Mouse (Mus musculus): ENCODE data around the gene Frmd4a.

DNA sequence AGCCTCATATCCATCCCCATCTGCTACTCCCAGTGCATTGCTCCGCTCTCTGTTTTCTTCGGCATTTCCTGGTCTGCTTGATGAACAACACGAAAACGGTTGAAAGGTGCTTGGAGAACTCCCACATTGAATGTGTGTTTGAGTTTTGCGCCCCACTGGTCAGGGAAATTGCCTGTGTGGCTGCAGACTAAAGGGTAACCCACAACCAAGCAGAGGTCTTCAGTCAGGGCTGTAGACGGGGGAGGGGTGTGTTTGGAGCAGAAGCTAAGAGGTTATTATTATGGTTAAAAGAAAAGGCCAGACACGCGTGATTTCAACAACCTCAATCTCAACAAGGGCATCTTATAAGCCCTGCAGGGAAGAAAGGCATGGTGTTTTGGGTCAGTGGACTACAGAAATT, 167.5 kb downstream of the Frmd4a start:
- TF ChIP-seq CTCF (conservative IDR thresholded peaks at IDR 0.05; ENCODE audit: low read length) (no peak), NANOG (IDR thresholded peaks at IDR 0.05; ENCODE audit: borderline replicate concordance, low read length) (no peak)
